Mouse (Mus musculus): Measurements from ENCODE around the gene Sars.

Gene Sars

DNA sequence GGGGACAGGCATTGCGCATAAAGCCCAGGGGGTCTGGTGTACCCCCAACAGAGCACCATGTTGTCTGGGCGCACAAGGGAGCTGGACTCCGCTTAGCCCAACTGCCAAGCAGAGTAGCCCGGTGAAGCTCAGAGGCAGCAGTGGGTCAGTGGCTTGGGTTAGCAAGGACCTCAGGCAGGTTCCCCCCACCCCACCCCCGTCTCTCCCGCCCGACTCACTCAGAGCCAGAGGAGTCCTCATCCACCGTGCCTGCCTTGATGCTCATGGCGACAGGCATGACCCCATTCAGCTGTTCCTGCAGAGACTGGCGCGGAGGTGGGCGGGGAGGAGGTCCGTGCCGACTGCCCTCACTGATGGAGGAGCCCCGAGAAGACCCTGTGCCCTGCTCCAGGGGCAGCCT is 52.2 kb downstream of the Sars start:
- no peak for DNase-seq (ENCODE audit: low spot score in 2 of 2)

DNA sequence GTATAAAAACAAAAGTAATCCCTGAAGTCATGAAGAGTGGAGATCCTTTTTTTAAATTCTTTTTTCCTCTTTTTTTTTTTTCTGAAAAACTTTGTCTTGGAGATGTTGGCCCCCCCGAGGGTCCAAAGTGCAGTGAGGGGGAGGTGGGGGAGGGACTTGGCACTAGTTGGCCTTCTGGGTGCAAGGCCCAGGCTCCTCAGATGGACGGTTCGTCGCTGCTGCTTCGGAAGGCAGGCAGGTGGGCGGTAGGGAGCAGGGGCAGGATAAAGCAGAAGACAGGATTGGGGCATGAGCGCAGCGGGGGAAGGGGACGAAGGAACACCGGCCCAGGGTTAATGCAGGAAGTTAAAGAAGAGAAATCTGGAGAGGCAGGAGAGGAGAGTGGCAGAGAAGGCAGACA is 52.7 kb downstream of the Sars start:
- DNase-seq (ENCODE audit: low spot score in 2 of 2) = no peak

DNA sequence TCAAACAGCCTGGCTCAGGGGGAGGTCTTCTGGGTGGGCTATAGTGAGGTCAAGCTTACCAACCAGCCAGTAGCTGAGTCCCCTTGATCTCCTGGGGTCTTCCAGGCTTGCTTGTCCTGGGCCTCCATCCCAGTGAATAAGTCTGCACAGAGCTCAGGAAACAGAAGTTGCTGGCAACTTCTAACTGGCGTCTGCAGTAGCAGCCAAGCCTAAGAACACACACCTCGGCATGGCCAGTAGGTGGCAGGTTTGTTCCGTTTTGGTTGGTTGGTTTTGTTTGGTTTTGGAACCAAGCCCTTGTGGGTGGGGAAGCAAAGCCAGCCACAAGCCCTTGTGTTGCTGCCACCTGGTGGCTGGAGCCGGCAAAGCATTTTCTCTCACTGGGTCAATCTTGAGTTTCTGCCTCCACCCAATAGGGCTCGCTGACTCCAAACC is 55.9 kb downstream of the Sars start:
- DNase-seq (ENCODE audit: low spot score in 2 of 2) = peak; percentile 96

DNA sequence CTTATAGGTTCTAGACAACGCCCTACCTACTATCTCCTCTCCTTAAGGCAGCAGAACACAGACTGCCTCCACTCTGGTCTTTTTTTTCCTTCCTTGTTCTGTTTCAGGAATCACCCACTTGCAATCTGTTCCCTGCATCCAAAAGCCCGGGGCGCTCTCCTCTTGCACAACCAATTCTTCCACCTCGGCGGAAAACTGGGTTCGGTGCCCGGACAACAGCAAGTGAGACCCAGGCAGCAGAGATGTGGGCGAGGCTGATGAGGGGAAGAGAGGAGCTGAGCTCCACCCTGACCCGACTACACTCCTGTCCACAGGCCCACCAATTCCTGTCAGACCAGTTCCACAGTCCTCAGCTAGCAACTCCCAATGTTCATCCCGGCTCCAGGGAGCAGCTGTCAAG is 58.8 kb downstream of the Sars start:
- peak; percentile 72 to 84 for DNase-seq (ENCODE audit: low spot score in 2 of 2)

DNA sequence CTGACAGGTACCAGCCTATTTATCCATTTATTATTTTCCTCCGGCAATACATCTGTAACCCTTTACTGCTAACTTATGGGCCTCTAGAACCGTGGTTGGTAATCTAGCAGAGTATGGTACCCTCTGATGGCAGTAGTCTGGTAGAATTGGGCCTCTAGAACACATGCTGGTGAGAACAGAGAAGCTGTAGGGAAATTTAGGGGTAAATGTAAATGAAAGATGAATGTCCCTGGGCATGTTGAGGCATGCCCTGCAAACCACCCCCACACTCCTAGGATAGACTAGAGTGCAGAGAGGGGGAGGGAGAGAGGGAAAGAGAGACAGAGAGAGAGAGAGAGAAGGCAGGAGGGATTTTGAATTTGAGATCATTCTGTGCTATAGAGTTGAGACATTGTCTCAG is 60.6 kb downstream of the Sars start:
- peak in 1 of 2 experiments; percentile 18 for DNase-seq (ENCODE audit: low spot score in 2 of 2)

DNA sequence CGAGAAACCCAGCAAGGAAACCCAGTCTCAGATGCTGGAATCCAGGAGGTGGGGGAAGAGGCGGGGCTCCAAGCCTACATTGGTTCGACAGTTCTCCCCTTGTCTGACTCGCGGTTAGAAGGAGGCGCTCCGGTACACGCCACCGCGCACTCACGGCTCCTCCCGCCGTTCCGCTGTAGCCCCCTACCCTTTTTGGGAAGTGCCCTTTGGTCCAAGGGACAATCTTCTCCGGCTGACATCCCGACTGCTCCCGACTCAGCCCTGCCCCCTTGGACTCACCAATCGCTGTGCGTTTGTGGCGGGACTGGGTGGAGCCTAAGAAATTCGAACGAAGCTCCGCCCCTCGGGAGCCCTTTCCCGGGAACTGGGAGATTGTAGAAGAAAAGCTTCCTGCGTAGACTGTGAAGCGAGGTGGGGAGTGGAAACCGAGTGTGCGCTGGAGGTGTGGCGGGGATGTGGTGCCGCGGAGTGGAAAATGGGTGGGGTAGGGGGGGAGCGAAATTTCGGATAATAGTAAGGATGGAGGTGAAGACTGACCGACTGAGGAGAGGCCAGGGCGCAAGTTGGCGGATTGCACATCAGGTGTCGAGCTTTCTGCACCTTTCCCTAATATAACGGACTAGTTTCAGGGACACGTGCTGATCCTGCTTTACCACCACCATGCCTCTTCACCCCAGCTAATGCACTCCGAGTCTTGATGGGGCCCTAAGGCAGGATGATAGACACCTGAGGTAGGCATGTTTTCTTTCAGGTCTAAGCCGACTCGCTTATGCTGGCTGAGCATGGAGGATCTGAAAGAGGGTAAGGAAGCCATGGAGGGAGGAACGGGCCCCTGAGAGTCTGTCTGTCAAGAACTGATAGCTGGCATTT is 61.3 kb downstream of the Sars start, which contains the start of gene Psrc1:
Psrc1 (plus strand) TSS at position 355 of the 870 bp plus-strand sequence.
- peak; percentile 91 to 92 for DNase-seq (ENCODE audit: low spot score in 2 of 2)

DNA sequence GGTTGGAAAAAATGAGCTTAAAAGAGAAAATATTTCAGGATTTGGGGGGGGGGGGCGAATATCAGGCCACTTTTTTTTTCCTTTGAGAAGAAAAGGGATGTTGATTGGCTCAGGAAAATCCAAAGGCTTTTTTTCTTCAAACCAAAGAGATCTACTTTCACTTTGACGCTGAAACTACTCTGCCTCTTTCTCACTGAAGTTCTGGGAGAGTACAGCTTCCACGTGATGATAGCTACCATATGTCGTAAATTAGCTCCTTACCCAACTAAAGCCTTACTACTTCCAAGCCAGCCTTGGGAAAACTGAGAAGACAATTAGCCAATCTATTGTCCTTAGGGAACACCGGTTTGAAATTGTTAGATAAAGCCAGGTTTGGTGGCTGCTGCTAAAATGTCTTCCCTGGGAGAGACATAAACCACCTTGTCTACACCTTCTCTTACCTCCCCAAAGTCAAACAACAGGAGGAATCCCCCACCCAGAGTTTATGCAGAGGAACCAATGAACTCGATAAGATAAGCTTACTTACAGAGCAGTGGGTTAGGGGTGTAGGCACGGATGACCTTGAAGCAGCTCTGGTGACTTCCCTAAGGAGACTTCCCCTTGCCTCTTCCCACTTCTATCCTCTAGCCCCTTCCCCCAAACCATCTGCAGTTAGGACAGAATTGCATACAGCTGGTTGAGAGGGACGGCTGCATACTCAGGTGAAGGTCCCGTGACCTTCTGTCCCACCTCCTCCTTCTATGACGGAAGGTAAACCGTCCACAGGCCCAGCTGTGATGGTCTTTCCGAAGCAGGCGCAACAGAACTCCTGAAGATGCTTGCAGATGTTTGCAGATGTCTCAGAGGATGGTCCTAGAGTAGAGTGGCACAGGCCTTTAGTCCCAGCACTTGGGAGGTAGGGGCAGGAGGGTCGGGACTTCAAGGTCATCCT is 62.8 kb downstream of the Sars start:
- DNase-seq (ENCODE audit: low spot score in 2 of 2) = peak in 1 of 2 experiments; percentile 28

DNA sequence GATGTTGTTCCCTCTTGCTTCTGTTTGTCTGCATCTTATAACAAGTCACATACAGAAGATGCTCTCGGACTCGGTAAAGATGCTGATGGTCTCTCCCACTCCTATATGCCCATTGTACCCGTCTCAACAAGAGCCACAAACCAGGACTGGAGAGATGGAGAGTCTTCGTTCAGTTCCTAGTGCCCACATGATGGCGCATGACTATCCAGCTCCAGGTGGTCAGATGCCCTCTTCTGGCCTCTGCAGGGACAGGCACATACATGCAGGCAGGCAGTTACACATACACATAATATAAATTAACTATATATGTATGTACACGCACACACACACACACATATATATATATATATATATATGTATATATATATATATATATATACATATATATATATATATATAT is 64.3 kb downstream of the Sars start:
- peak in 1 of 2 experiments; percentile 29 for DNase-seq (ENCODE audit: low spot score in 2 of 2)

DNA sequence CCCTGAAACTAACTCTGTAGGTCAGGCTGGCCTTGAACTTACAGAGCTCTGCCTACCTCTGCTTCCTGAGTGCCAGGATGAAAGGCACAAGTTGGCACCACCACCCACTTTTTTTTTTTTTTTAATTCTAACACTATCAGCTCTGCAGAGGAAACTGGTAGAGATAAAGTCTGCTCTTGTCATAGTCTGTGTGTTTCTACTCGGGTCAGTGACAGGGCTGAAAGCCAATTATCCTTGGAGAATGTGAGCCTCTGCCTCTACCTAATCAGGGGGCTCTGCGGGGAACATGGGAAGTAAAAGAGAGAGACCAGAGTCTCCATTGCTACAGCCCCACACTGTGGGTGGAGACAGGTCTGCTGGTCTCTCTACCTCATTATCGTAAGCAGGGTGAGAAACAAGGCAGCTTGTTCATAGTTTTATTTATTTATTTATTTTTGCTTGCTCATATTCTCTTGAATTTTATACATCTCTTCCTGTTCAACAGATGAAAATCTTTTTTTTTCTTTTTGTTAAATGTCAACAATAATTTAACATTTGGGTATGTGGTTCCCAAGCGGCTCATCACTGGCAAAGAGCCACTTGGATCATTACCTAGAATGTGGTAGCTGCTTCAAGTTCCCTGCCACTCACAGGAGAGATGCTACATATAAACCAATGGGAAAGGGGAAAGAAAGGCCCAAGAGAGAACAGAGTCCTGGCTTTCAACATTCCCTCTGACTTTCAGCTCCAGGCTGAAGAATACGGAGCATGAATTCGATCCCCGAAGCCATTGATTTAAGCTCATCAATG is 65.9 kb downstream of the Sars start:
- DNase-seq (ENCODE audit: low spot score in 2 of 2) = no peak

Measured in right cerebral cortex, postnatal 10 days (tissue).